In the genomic region with DNA sequence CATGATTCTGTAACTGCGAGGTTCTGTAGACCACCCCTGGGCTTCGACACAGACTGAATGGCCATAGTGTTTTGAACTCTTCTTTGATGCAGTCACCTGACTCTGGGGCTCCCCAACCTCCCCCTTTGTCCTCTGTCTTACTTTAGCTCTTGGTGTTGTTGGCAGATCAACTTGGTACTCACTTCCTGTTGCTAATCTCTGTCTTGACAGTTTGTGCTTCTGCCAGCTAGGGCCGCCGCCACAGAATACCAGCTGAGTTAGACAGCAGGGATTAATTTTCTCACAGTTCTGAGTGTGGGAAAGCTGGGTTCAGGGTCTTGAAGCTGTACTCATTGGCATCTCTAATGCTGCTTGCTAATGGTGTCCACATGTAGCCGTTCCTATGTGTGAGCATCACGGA, we compare ENCODE assay signal across 22 mouse cellular contexts.
DNase-seq lines count a peak whose midpoint lies in the region; ATAC-seq lines count a peak whose summit lies in the region.
"Had no signal": no experiment of that assay in that cellular context is flagged by ENCODE, and none has a peak within 500 bp of the region (broad histone marks: within the 10 kb centered on the region; RNA-seq: fewer than 3 reads in every experiment).

No protein-coding gene starts in this region.

- H3K36me3 ChIP-seq in kidney, embryonic 14.5 days (ENCODE audit: control insufficient read depth, insufficient read depth, low read length): no peaks in the 10 kb centered on the region
- H3K36me3 ChIP-seq: hindbrain, embryonic 10.5 days; neural tube, embryonic 15.5 days had no signal

- DNase-seq in embryo, embryonic 10 days (ENCODE audit: low spot score): peak; percentile 6
- no peak for DNase-seq in embryo, embryonic 9.5 days (ENCODE audit: extremely low spot score)
- DNase-seq in kidney, postnatal 10 days: peak; percentile 7
- peak; percentile 41 for DNase-seq in NIH3T3 (ENCODE audit: low read depth)
- no peak for DNase-seq in cerebellum, adult 11-12 months
- DNase-seq: adrenal gland, postnatal 25 days; cerebellum, adult 9-10 months; kidney, adult 8-10 months; lung, embryonic 14.5 days; right cerebral cortex, postnatal 14 days; spleen, adult 18-20 months; thymus, postnatal 25 days had no signal

- H3K4me2 ChIP-seq in kidney, embryonic 14.5 days (replicated peaks; ENCODE audit: low read depth, low read length): no peak overlapping the region
- H3K4me2 ChIP-seq: liver, embryonic 11.5 days; lung, embryonic 14.5 days; neural tube, embryonic 15.5 days had no signal

- no peaks in the 10 kb centered on the region for H3K27me3 ChIP-seq in kidney, embryonic 14.5 days (ENCODE audit: control insufficient read depth, insufficient read depth, low read length)
- H3K27me3 ChIP-seq: neural tube, embryonic 15.5 days had no signal

- 0 out of 2 replicates have a peak, but pooled peaks cover 10% of the 10 kb centered on the region for H3K4me1 ChIP-seq in kidney, embryonic 14.5 days (ENCODE audit: control insufficient read depth, insufficient read depth, low read length)
- H3K4me1 ChIP-seq: megakaryocyte, embryonic 14.5 days had no signal

- H3K4me3 ChIP-seq in kidney, embryonic 14.5 days (ENCODE audit: low read length): no peak overlapping the region
- H3K4me3 ChIP-seq: hindbrain, embryonic 10.5 days; megakaryocyte, embryonic 14.5 days; neural tube, embryonic 15.5 days had no signal

- no peak for ATAC-seq in kidney, embryonic 14.5 days (ENCODE audit: low FRiP score, low TSS enrichment)
- 0 out of 2 replicates have a peak, but pooled peaks have one; percentile 14 for ATAC-seq in granulocyte monocyte progenitor cell, adult 5-6 weeks (replicated peaks; ENCODE audit: poor library complexity, severe bottlenecking)
- no peak for ATAC-seq in erythroid progenitor cell, adult 5-6 weeks (replicated peaks; ENCODE audit: low FRiP score, poor library complexity, severe bottlenecking)
- ATAC-seq: CD4-positive, CD25-positive, alpha-beta regulatory T cell, adult 4 months; forebrain, embryonic 16.5 days; midbrain, embryonic 16.5 days had no signal

- no peaks in the 10 kb centered on the region for H3K9me3 ChIP-seq in kidney, embryonic 14.5 days (ENCODE audit: control insufficient read depth, low read length)
- H3K9me3 ChIP-seq: hindbrain, embryonic 10.5 days; neural tube, embryonic 15.5 days had no signal

- whole genome bisulfite sequencing in kidney, embryonic 14.5 days: 91% methylated on average over 6 of the region's 6 CpGs

- no peak overlapping the region for H3K27ac ChIP-seq in kidney, embryonic 14.5 days (ENCODE audit: low read depth, low read length)
- H3K27ac ChIP-seq: hindbrain, embryonic 10.5 days; neural tube, embryonic 15.5 days had no signal

- no peak overlapping the region for H3K9ac ChIP-seq in kidney, embryonic 14.5 days (ENCODE audit: low read depth, low read length)
- H3K9ac ChIP-seq: lung, embryonic 14.5 days; neural tube, embryonic 15.5 days had no signal

Comparison
In these comparisons a context has a peak if more than half of its experiments do, and no peak if none do; other contexts are left out.
1. DNase-seq: peak in embryo, embryonic 10 days (single experiment), kidney, postnatal 10 days (single experiment) and NIH3T3 (single experiment); none in embryo, embryonic 9.5 days (single experiment) and cerebellum, adult 11-12 months (single experiment).